Mouse (Mus musculus): ENCODE measurements around the gene Zfp874b. TPM values are rescaled to one million over a fixed set of nuclear protein-coding genes. Genes with fewer than 3 reads are reported as not detected.
"Not testable (repeated sequence)": the region's sequence is repeated elsewhere in the genome, so short reads cannot be mapped to it uniquely, and the experiment has no call there.

Zfp874b gene
- polyA plus RNA-seq, 2 experiments, result 2.6 to 4.3 TPM

GRCm38 (mm10) chr13:67452021-67452309, 32.1 kb downstream of the Zfp874b start:
- peak overlapping the region; percentile 61 for H3K9ac ChIP-seq (ENCODE audit: low read depth, low read length, severe bottlenecking)
- ATAC-seq (ENCODE audit: low FRiP score, low read depth) (peak; percentile 29; the same call in 1 of the 2 replicates), DNase-seq (ENCODE audit: low spot score) (no peak)
- no peaks in the 10 kb centered on the region for H3K27me3 ChIP-seq (ENCODE audit: control insufficient read depth, insufficient read depth, low read length)
- peaks cover 9% of the 10 kb centered on the region; the same call in 1 of the 2 replicates for H3K36me3 ChIP-seq (ENCODE audit: control insufficient read depth, insufficient read depth, low read length)
- H3K27ac ChIP-seq (replicated peaks; ENCODE audit: low read depth, low read length), result peak overlapping the region; percentile 76
- WGBS, result 5% methylated on average over 3 of the region's 3 CpGs
- TF ChIP-seq POLR2A (IDR thresholded peaks at IDR 0.05; ENCODE audit: borderline replicate concordance, extremely low read depth, insufficient read depth, insufficient read length), result no peak
- peak overlapping the region; percentile 55 for H3K4me3 ChIP-seq (replicated peaks; ENCODE audit: low read length)
- peak overlapping the region; percentile 64 for H3K4me2 ChIP-seq (replicated peaks; ENCODE audit: low read depth, low read length, severe bottlenecking)
- H3K9me3 ChIP-seq (ENCODE audit: control insufficient read depth, low read length), result no peaks in the 10 kb centered on the region
- peaks cover 2% of the 10 kb centered on the region; the same call in 1 of the 2 replicates for H3K4me1 ChIP-seq (ENCODE audit: control insufficient read depth, insufficient read depth, low read length)

- peak; percentile 89 for DNase-seq (ENCODE audit: low spot score)
Observed at GRCm38 (mm10) chr13:67451172-67452020, 32.7 kb downstream of the Zfp874b start, which contains the start of gene Zfp874a. Gene Zfp874a (minus strand): TSS chr13:67451624.

GRCm38 (mm10) chr13:67437095-67437494, 47.0 kb downstream of the Zfp874b start:
- H3K4me3 ChIP-seq (replicated peaks; ENCODE audit: low read length); H3K27ac ChIP-seq (replicated peaks; ENCODE audit: low read depth, low read length); DNase-seq (ENCODE audit: low spot score); H3K4me2 ChIP-seq (replicated peaks; ENCODE audit: low read depth, low read length, severe bottlenecking); H3K27me3 ChIP-seq (ENCODE audit: control insufficient read depth, insufficient read depth, low read length); H3K9ac ChIP-seq (ENCODE audit: low read depth, low read length, severe bottlenecking); H3K4me1 ChIP-seq (ENCODE audit: control insufficient read depth, insufficient read depth, low read length); H3K9me3 ChIP-seq (ENCODE audit: control insufficient read depth, low read length); H3K36me3 ChIP-seq (ENCODE audit: control insufficient read depth, insufficient read depth, low read length); ATAC-seq (ENCODE audit: low FRiP score, low read depth): not testable (repeated sequence)
- WGBS, result no CpG with 5 or more reads among the region's 3 CpGs

More at GRCm38 (mm10) chr13:67451172-67452020, 32.7 kb downstream of the Zfp874b start, which contains the start of gene Zfp874a:
- WGBS, result under 1% methylated on average over 20 of the region's 20 CpGs
- Histone ChIP-seq H3K27me3 (ENCODE audit: control insufficient read depth, insufficient read depth, low read length) (no peaks in the 10 kb centered on the region), H3K4me2 (replicated peaks; ENCODE audit: low read depth, low read length, severe bottlenecking) (peak within 1 kb of the TSS; percentile 64), H3K9ac (ENCODE audit: low read depth, low read length, severe bottlenecking) (peak within 1 kb of the TSS; percentile 61), H3K36me3 (ENCODE audit: control insufficient read depth, insufficient read depth, low read length) (peaks cover 14% of the 10 kb centered on the region), H3K27ac (replicated peaks; ENCODE audit: low read depth, low read length) (peak within 1 kb of the TSS; percentile 76), H3K4me1 (ENCODE audit: control insufficient read depth, insufficient read depth, low read length) (peaks cover 2% of the 10 kb centered on the region; the same call in 1 of the 2 replicates), H3K4me3 (replicated peaks; ENCODE audit: low read length) (peak within 1 kb of the TSS; percentile 55), H3K9me3 (ENCODE audit: control insufficient read depth, low read length) (no peaks in the 10 kb centered on the region)
- peak; percentile 96 for ATAC-seq (ENCODE audit: low FRiP score, low read depth)
- TF ChIP-seq POLR2A (IDR thresholded peaks at IDR 0.05; ENCODE audit: borderline replicate concordance, extremely low read depth, insufficient read depth, insufficient read length), result 0 out of 2 replicates have a peak, but pooled peaks have one; percentile 18

- H3K27me3 ChIP-seq (ENCODE audit: control insufficient read depth, insufficient read depth, low read length), result no peaks in the 10 kb centered on the region
- WGBS, result 64% methylated on average over 3 of the region's 3 CpGs
- H3K4me1 ChIP-seq (ENCODE audit: control insufficient read depth, insufficient read depth, low read length), result no peaks in the 10 kb centered on the region
- H3K4me3 ChIP-seq (replicated peaks; ENCODE audit: low read length), result no peak overlapping the region
- DNase-seq (ENCODE audit: low spot score), result no peak
- H3K9ac ChIP-seq (ENCODE audit: low read depth, low read length, severe bottlenecking), result no peak overlapping the region
- no peak for ATAC-seq (ENCODE audit: low FRiP score, low read depth)
- H3K27ac ChIP-seq (replicated peaks; ENCODE audit: low read depth, low read length), result no peak overlapping the region
- no peak for TF ChIP-seq POLR2A (IDR thresholded peaks at IDR 0.05; ENCODE audit: borderline replicate concordance, extremely low read depth, insufficient read depth, insufficient read length)
- no peaks in the 10 kb centered on the region for H3K9me3 ChIP-seq (ENCODE audit: control insufficient read depth, low read length)
- no peak overlapping the region for H3K4me2 ChIP-seq (replicated peaks; ENCODE audit: low read depth, low read length, severe bottlenecking)
- H3K36me3 ChIP-seq (ENCODE audit: control insufficient read depth, insufficient read depth, low read length), result no peaks in the 10 kb centered on the region
Observed at GRCm38 (mm10) chr13:67428116-67428515, 55.9 kb downstream of the Zfp874b start.

GRCm38 (mm10) chr13:67425699-67426098, 58.4 kb downstream of the Zfp874b start:
- H3K9ac ChIP-seq (ENCODE audit: low read depth, low read length, severe bottlenecking); H3K27me3 ChIP-seq (ENCODE audit: control insufficient read depth, insufficient read depth, low read length); H3K9me3 ChIP-seq (ENCODE audit: control insufficient read depth, low read length); H3K4me1 ChIP-seq (ENCODE audit: control insufficient read depth, insufficient read depth, low read length); DNase-seq (ENCODE audit: low spot score); H3K36me3 ChIP-seq (ENCODE audit: control insufficient read depth, insufficient read depth, low read length); H3K27ac ChIP-seq (replicated peaks; ENCODE audit: low read depth, low read length); H3K4me2 ChIP-seq (replicated peaks; ENCODE audit: low read depth, low read length, severe bottlenecking); ATAC-seq (ENCODE audit: low FRiP score, low read depth); H3K4me3 ChIP-seq (replicated peaks; ENCODE audit: low read length): not testable (repeated sequence)

- ATAC-seq (ENCODE audit: low FRiP score, low read depth); H3K27ac ChIP-seq (replicated peaks; ENCODE audit: low read depth, low read length); H3K27me3 ChIP-seq (ENCODE audit: control insufficient read depth, insufficient read depth, low read length); H3K9ac ChIP-seq (ENCODE audit: low read depth, low read length, severe bottlenecking); H3K4me1 ChIP-seq (ENCODE audit: control insufficient read depth, insufficient read depth, low read length); H3K36me3 ChIP-seq (ENCODE audit: control insufficient read depth, insufficient read depth, low read length); H3K9me3 ChIP-seq (ENCODE audit: control insufficient read depth, low read length); H3K4me3 ChIP-seq (replicated peaks; ENCODE audit: low read length); DNase-seq (ENCODE audit: low spot score); H3K4me2 ChIP-seq (replicated peaks; ENCODE audit: low read depth, low read length, severe bottlenecking): not testable (repeated sequence)
- 92% methylated on average over 2 of the region's 2 CpGs for WGBS
Observed at GRCm38 (mm10) chr13:67422532-67422931, 61.5 kb downstream of the Zfp874b start.

All from limb, embryonic 14.5 days (tissue).